Mouse (Mus musculus) liver, postnatal 0 days (tissue): ENCODE results near the gene Comtd1. TPM values are rescaled to one million over a fixed set of nuclear protein-coding genes. Genes with fewer than 3 reads are reported as not detected.

Source experiments
- ATAC-seq: fragments of 200-750 bp; cut with Nextera tagmentation; 2 replicates; pipeline ENCODE4 v1.8.0; 2017; ENCODE audit warnings: mild to moderate bottlenecking, moderate library complexity
- DNase-seq: peaks from one replicate; pipeline ENCODE4 v3.0.0-alpha.2; 2016
- H3K27ac ChIP-seq: fragments of 300-500 bp; sonication (generic); 2 replicates; pipeline ENCODE4 v1.5.1; 2014; ENCODE audit warnings: antibody characterized with exemption, moderate library complexity, mild to moderate bottlenecking, low read depth
- H3K27me3 ChIP-seq: fragments of 300-500 bp; sonication (generic); 2 replicates; pipeline ENCODE4 v1.6.1; 2014; ENCODE audit warnings: low read length, control low read depth, mixed read lengths; ENCODE audit not compliant: insufficient read depth
- H3K36me3 ChIP-seq: fragments of 300-500 bp; sonication (generic); replicated peaks from 2 replicates; pipeline ENCODE4 v1.6.1; 2014; ENCODE audit warnings: mild to moderate bottlenecking, control low read depth, low read length, moderate library complexity, mixed read lengths; ENCODE audit not compliant: insufficient read depth
- H3K4me1 ChIP-seq: fragments of 300-500 bp; sonication (generic); 2 replicates; pipeline ENCODE4 v1.6.1; 2014; ENCODE audit warnings: antibody characterized with exemption, mild to moderate bottlenecking, control low read depth; ENCODE audit not compliant: insufficient read depth
- H3K4me2 ChIP-seq: fragments of 300-500 bp; sonication (generic); 2 replicates; pipeline ENCODE4 v1.6.1; 2014; ENCODE audit warnings: low read depth, mild to moderate bottlenecking, low read length, moderate library complexity, mixed read lengths
- H3K4me3 ChIP-seq: fragments of 300-500 bp; sonication (generic); 2 replicates; pipeline ENCODE4 v1.5.1; 2014; ENCODE audit warnings: low read depth, low read length
- H3K9ac ChIP-seq: fragments of 300-500 bp; sonication (generic); replicated peaks from 2 replicates; pipeline ENCODE4 v1.6.1; 2014; ENCODE audit warnings: mild to moderate bottlenecking, moderate library complexity
- H3K9me3 ChIP-seq: fragments of 300-500 bp; sonication (generic); 2 replicates; pipeline ENCODE4 v1.6.1; 2016; ENCODE audit warnings: mild to moderate bottlenecking, control low read depth, low read length, mixed read lengths
- CTCF ChIP-seq: sonication (generic); IDR thresholded peaks from 2 replicates; pipeline ENCODE4 v1.5.1; 2016; ENCODE audit warnings: antibody characterized with exemption, low read depth
- EP300 ChIP-seq: IDR thresholded peaks from 2 replicates; pipeline ENCODE4 v1.6.1; 2016; ENCODE audit warnings: antibody characterized with exemption, low read depth, mild to moderate bottlenecking
- WGBS: fragments of 180-500 bp; shearing (Covaris S2); extraction: QIAGEN DNeasy Blood & Tissue Kit; methylation state at CpG from one replicate; pipeline ENCODE4 v1.1.7; 2014; ENCODE audit not compliant: insufficient replicate concordance; 5-methylcytosine and 5-hydroxymethylcytosine counted together
- polyA plus RNA-seq: library from polyadenylated mRNA; unstranded; fragments of >200 nt; fragmentation: Nextera tagmentation; extraction: Ambion mirVana; gene quantifications from 2 replicates; pipeline ENCODE4 v1.2.1, GENCODE M21; 2015

Comtd1 gene
- polyA plus RNA-seq, 1 experiment from 2014 or later: 14.2 TPM

- Histone ChIP-seq H3K27ac (no peak overlapping the region), H3K4me2 (no peak overlapping the region), H3K9ac (no peak overlapping the region), H3K4me3 (no peak overlapping the region), H3K4me1 (peaks cover 21% of the 10 kb centered on the region), H3K27me3 (no peaks in the 10 kb centered on the region), H3K36me3 (no peaks in the 10 kb centered on the region), H3K9me3 (no peaks in the 10 kb centered on the region)
- TF ChIP-seq CTCF (no peak), EP300 (no peak)
- no peak for ATAC-seq
- DNase-seq: no peak
- 89% methylated on average over 14 of the region's 14 CpGs for WGBS
Observed at GRCm38 (mm10) chr14:21856886-21857285, 8.1 kb upstream of the Comtd1 start.

- no peak overlapping the region for H3K4me2 ChIP-seq
- no peaks in the 10 kb centered on the region for H3K27me3 ChIP-seq
- H3K9me3 ChIP-seq: no peaks in the 10 kb centered on the region
- WGBS: 47% methylated on average over 3 of the region's 3 CpGs
- no peak overlapping the region for H3K9ac ChIP-seq
- TF ChIP-seq EP300 (no peak), CTCF (no peak)
- no peak overlapping the region for H3K4me3 ChIP-seq
- no peak for ATAC-seq
- no peak overlapping the region for H3K27ac ChIP-seq
- H3K36me3 ChIP-seq: no peaks in the 10 kb centered on the region
- no peak for DNase-seq
- H3K4me1 ChIP-seq: peaks cover 24% of the 10 kb centered on the region
Observed at GRCm38 (mm10) chr14:21855961-21856360, 7.2 kb upstream of the Comtd1 start.

- Histone ChIP-seq H3K36me3 (no peaks in the 10 kb centered on the region), H3K27ac (no peak overlapping the region), H3K4me3 (no peak overlapping the region), H3K9me3 (no peaks in the 10 kb centered on the region), H3K4me2 (peak overlapping the region; percentile 63), H3K27me3 (no peaks in the 10 kb centered on the region), H3K4me1 (peaks cover 34% of the 10 kb centered on the region), H3K9ac (no peak overlapping the region)
- no peak for TF ChIP-seq CTCF
- no peak for TF ChIP-seq EP300
- no peak for DNase-seq
- ATAC-seq: no peak
- 62% methylated on average over 9 of the region's 9 CpGs for WGBS
Observed at GRCm38 (mm10) chr14:21854271-21854670, 5.5 kb upstream of the Comtd1 start.

GRCm38 (mm10) chr14:21853456-21854109, 4.8 kb upstream of the Comtd1 start:
- peak overlapping the region; percentile 47; the same call in 1 of the 2 replicates for H3K9ac ChIP-seq
- peak; percentile 37 for ATAC-seq
- H3K27me3 ChIP-seq: no peaks in the 10 kb centered on the region

GRCm38 (mm10) chr14:21851996-21852791, 3.4 kb upstream of the Comtd1 start:
- ATAC-seq (no peak), DNase-seq (peak; percentile 25)
- Histone ChIP-seq H3K9ac (peak overlapping the region; percentile 26; the same call in 1 of the 2 replicates), H3K27ac (peak overlapping the region; percentile 73), H3K4me3 (no peak overlapping the region), H3K9me3 (no peaks in the 10 kb centered on the region), H3K4me2 (peak overlapping the region; percentile 63), H3K36me3 (no peaks in the 10 kb centered on the region), H3K27me3 (no peaks in the 10 kb centered on the region), H3K4me1 (peaks cover 50% of the 10 kb centered on the region)
- WGBS: 57% methylated on average over 16 of the region's 16 CpGs
- TF ChIP-seq EP300 (no peak), CTCF (no peak)

More at GRCm38 (mm10) chr14:21853456-21854109, 4.8 kb upstream of the Comtd1 start:
- H3K4me2 ChIP-seq: peak overlapping the region; percentile 63
- 5% methylated on average over 17 of the region's 17 CpGs for WGBS
- TF ChIP-seq CTCF: peak; percentile 88
- no peak for TF ChIP-seq EP300
- H3K9me3 ChIP-seq: no peaks in the 10 kb centered on the region
- DNase-seq: peak; percentile 85
- H3K4me1 ChIP-seq: peaks cover 36% of the 10 kb centered on the region
- H3K4me3 ChIP-seq: peak overlapping the region; percentile 24; the same call in 1 of the 2 replicates
- no peaks in the 10 kb centered on the region for H3K36me3 ChIP-seq
- H3K27ac ChIP-seq: peak overlapping the region; percentile 7; the same call in 1 of the 2 replicates

- H3K4me3 ChIP-seq: no peak overlapping the region
- DNase-seq (peak; percentile 42), ATAC-seq (peak; percentile 18)
- H3K4me1 ChIP-seq: peaks cover 58% of the 10 kb centered on the region
- WGBS: 64% methylated on average over 24 of the region's 24 CpGs
- H3K9ac ChIP-seq: no peak overlapping the region
- H3K4me2 ChIP-seq: peak overlapping the region; percentile 40
- H3K9me3 ChIP-seq: no peaks in the 10 kb centered on the region
- peak overlapping the region; percentile 77 for H3K27ac ChIP-seq
- peaks cover 12% of the 10 kb centered on the region for H3K36me3 ChIP-seq
- no peaks in the 10 kb centered on the region for H3K27me3 ChIP-seq
- TF ChIP-seq EP300 (peak; percentile 73; the same call in 1 of the 2 replicates), CTCF (no peak)
Observed at GRCm38 (mm10) chr14:21850419-21851127, 1.8 kb upstream of the Comtd1 start.
